Mouse (Mus musculus) skeletal muscle tissue, adult 2 months (tissue): ENCODE data around the gene Mast4.

Experiments used
- DNase-seq: peaks from one replicate; pipeline ENCODE4 v3.0.0-alpha.2; 2012; ENCODE audit warnings: low read depth, low spot score

The Mast4 gene

GRCm38 (mm10) chr13:102865971-102866724, 468.1 kb downstream of the Mast4 start:
- no peak for DNase-seq

GRCm38 (mm10) chr13:102865494-102865893, 468.8 kb downstream of the Mast4 start:
- no peak for DNase-seq

- no peak for DNase-seq
These were observed 469.5 kb downstream of the Mast4 start for GRCm38 (mm10) chr13:102864840-102865239.

- DNase-seq: no peak
These were observed 470.2 kb downstream of the Mast4 start for GRCm38 (mm10) chr13:102864079-102864478.

GRCm38 (mm10) chr13:102862981-102863380, 471.3 kb downstream of the Mast4 start:
- DNase-seq: no peak

GRCm38 (mm10) chr13:102862397-102862796, 471.9 kb downstream of the Mast4 start:
- no peak for DNase-seq

- no peak for DNase-seq
These were observed 473.6 kb downstream of the Mast4 start for GRCm38 (mm10) chr13:102860733-102861132.

GRCm38 (mm10) chr13:102860135-102860534, 474.2 kb downstream of the Mast4 start:
- no peak for DNase-seq

- DNase-seq: no peak
These were observed 476.8 kb downstream of the Mast4 start for GRCm38 (mm10) chr13:102857539-102857838.

- peak; percentile 28 for DNase-seq
These were observed 477.3 kb downstream of the Mast4 start for GRCm38 (mm10) chr13:102856821-102857538.

GRCm38 (mm10) chr13:102852865-102853264, 481.4 kb downstream of the Mast4 start:
- DNase-seq: no peak

- DNase-seq: no peak
These were observed 483.0 kb downstream of the Mast4 start for GRCm38 (mm10) chr13:102851253-102851652.

GRCm38 (mm10) chr13:102850594-102850993, 483.7 kb downstream of the Mast4 start:
- DNase-seq: no peak

- no peak for DNase-seq
These were observed 485.2 kb downstream of the Mast4 start for GRCm38 (mm10) chr13:102849068-102849467.

- no peak for DNase-seq
These were observed 487.8 kb downstream of the Mast4 start for GRCm38 (mm10) chr13:102846473-102846872.

- no peak for DNase-seq
These were observed 491.6 kb downstream of the Mast4 start for GRCm38 (mm10) chr13:102842715-102843114.

- no peak for DNase-seq
These were observed 492.1 kb downstream of the Mast4 start for GRCm38 (mm10) chr13:102842237-102842636.

- no peak for DNase-seq
These were observed 494.4 kb downstream of the Mast4 start for GRCm38 (mm10) chr13:102839741-102840482.

GRCm38 (mm10) chr13:102837427-102837826, 496.9 kb downstream of the Mast4 start:
- DNase-seq: no peak

GRCm38 (mm10) chr13:102835336-102835735, 499.0 kb downstream of the Mast4 start:
- DNase-seq: no peak

- no peak for DNase-seq
These were observed 516.0 kb downstream of the Mast4 start for GRCm38 (mm10) chr13:102818287-102818686.

GRCm38 (mm10) chr13:102816689-102817088, 517.6 kb downstream of the Mast4 start:
- no peak for DNase-seq
